ENCODE assay signal across 17 mouse cellular contexts in genomic region chr19:26892861-26893260, GRCm38 (mm10). TPM values are rescaled to one million over a fixed set of nuclear protein-coding genes. Genes with fewer than 3 reads are reported as not detected.
DNase-seq lines count a peak whose midpoint lies in the region; ATAC-seq and TF ChIP-seq lines count a peak whose summit lies in the region.
"Had no signal": no experiment of that assay in that cellular context is flagged by ENCODE, and none has a peak within 500 bp of the region (broad histone marks: within the 10 kb centered on the region; RNA-seq: fewer than 3 reads in every experiment).

No protein-coding gene starts in this region.

- H3K4me3 ChIP-seq in gastrocnemius, adult 2 months = no peak overlapping the region
- no peak overlapping the region for H3K4me3 ChIP-seq in lung, postnatal 0 days (ENCODE audit: low read depth, low read length)
- no peak overlapping the region for H3K4me3 ChIP-seq in heart, embryonic 15.5 days
- H3K4me3 ChIP-seq: embryonic facial prominence, embryonic 10.5 days; forebrain, embryonic 13.5 days; megakaryocyte, embryonic 14.5 days had no signal

- 0 out of 2 replicates have a peak, but pooled peaks have one; percentile 22 for ATAC-seq in lung, postnatal 0 days
- peak; percentile 50 for ATAC-seq in heart, embryonic 15.5 days (replicated peaks; ENCODE audit: insufficient number of reproducible peaks, insufficient read depth, low FRiP score, low read depth)
- ATAC-seq in megakaryocyte progenitor cell, adult 5-6 weeks (replicated peaks; ENCODE audit: poor library complexity) = no peak
- ATAC-seq: forebrain, embryonic 13.5 days had no signal

- H3K36me3 ChIP-seq in lung, postnatal 0 days (ENCODE audit: insufficient read depth, low read length) = no peaks in the 10 kb centered on the region
- no peaks in the 10 kb centered on the region for H3K36me3 ChIP-seq in heart, embryonic 15.5 days
- H3K36me3 ChIP-seq: embryonic facial prominence, embryonic 10.5 days had no signal

- H3K27me3 ChIP-seq in lung, postnatal 0 days (replicated peaks; ENCODE audit: insufficient read depth, low read length) = no peaks in the 10 kb centered on the region
- no peaks in the 10 kb centered on the region for H3K27me3 ChIP-seq in heart, embryonic 15.5 days
- H3K27me3 ChIP-seq: forebrain, embryonic 13.5 days had no signal

- no peak overlapping the region for H3K27ac ChIP-seq in gastrocnemius, adult 2 months
- H3K27ac ChIP-seq in lung, postnatal 0 days (ENCODE audit: low read length) = no peak overlapping the region
- H3K27ac ChIP-seq in heart, embryonic 15.5 days = 0 out of 2 replicates have a peak overlapping the region, but pooled peaks have one; percentile 0
- H3K27ac ChIP-seq: embryonic facial prominence, embryonic 10.5 days; forebrain, embryonic 13.5 days had no signal

- intact Hi-C loops in gastrocnemius, adult 2 months (cut with DNase I) = no loop called here

- no peak overlapping the region for H3K4me2 ChIP-seq in lung, postnatal 0 days (replicated peaks; ENCODE audit: low read depth, low read length)
- no peak overlapping the region for H3K4me2 ChIP-seq in heart, embryonic 15.5 days
- H3K4me2 ChIP-seq: forebrain, embryonic 13.5 days; liver, embryonic 11.5 days had no signal

- H3K4me1 ChIP-seq in lung, postnatal 0 days (ENCODE audit: insufficient read depth, low read depth, low read length) = peaks cover 8% of the 10 kb centered on the region; the same call in 1 of the 2 replicates
- peaks cover 19% of the 10 kb centered on the region for H3K4me1 ChIP-seq in heart, embryonic 15.5 days (replicated peaks)
- H3K4me1 ChIP-seq: embryonic facial prominence, embryonic 10.5 days; forebrain, embryonic 13.5 days had no signal

- 64% methylated on average over 5 of the region's 5 CpGs for WGBS in lung, postnatal 0 days
- WGBS in heart, embryonic 15.5 days = 41% methylated on average over 5 of the region's 5 CpGs

- TF ChIP-seq CTCF in gastrocnemius, adult 2 months (IDR thresholded peaks at IDR 0.05) = peak; percentile 28; the same call in 1 of the 2 replicates
- peak; percentile 57 for TF ChIP-seq CTCF in lung, postnatal 0 days (IDR thresholded peaks at IDR 0.05)

- H3K9ac ChIP-seq in lung, postnatal 0 days (replicated peaks; ENCODE audit: low read depth) = no peak overlapping the region
- no peak overlapping the region for H3K9ac ChIP-seq in heart, embryonic 15.5 days
- H3K9ac ChIP-seq: forebrain, embryonic 13.5 days had no signal

- no peak for DNase-seq in gastrocnemius, adult 2 months
- DNase-seq in gastrocnemius, postnatal 4 days (ENCODE audit: low spot score in 2 of 2) = no peak
- peak; percentile 45 for DNase-seq in lung, postnatal 0 days (ENCODE audit: low spot score)
- no peak for DNase-seq in lung, postnatal 14 days
- peak; percentile 19 for DNase-seq in adipocyte (ENCODE audit: low spot score)
- no peak for DNase-seq in frontal cortex, postnatal 10 days (ENCODE audit: low spot score in 2 of 2)
- DNase-seq: kidney, adult 2 months; thymus, postnatal 14 days had no signal

- H3K9me3 ChIP-seq in lung, postnatal 0 days (ENCODE audit: low read length) = no peaks in the 10 kb centered on the region
- no peaks in the 10 kb centered on the region for H3K9me3 ChIP-seq in heart, embryonic 15.5 days (replicated peaks)
- H3K9me3 ChIP-seq: embryonic facial prominence, embryonic 10.5 days; forebrain, embryonic 13.5 days had no signal

- peak; percentile 25; the same call in 1 of the 2 replicates for TF ChIP-seq EP300 in lung, postnatal 0 days (IDR thresholded peaks at IDR 0.05)

RNA-seq across cellular contexts. Expression of gene Gm815, which starts 7.2 kb away (rescaled TPM):
- not detected for total RNA-seq in gastrocnemius, adult 2 months (2021)
- not detected for total RNA-seq in gastrocnemius, postnatal 4 days (2021)
- polyA plus RNA-seq in lung, postnatal 0 days (2015; fragmentation: Nextera tagmentation; extraction: Ambion mirVana) = 0.16 TPM in 1 of 2 replicates, not detected in the other
- polyA plus RNA-seq in heart, embryonic 15.5 days (2015; fragmentation: Nextera tagmentation; extraction: Ambion mirVana) = not detected in 2 replicates
- total RNA-seq in megakaryocyte progenitor cell, adult 5-6 weeks (2015) = not detected in 2 replicates
- not detected in 2 replicates for total RNA-seq in megakaryocyte progenitor cell, adult 5-6 weeks (2017)
- total RNA-seq: hematopoietic stem cell, adult 5-6 weeks; left cerebral cortex, adult 18-20 months had no signal
- polyA plus RNA-seq: brain, embryonic 14.5 days; embryonic facial prominence, embryonic 10.5 days; forebrain, embryonic 13.5 days; kidney, adult 2 months; liver, embryonic 11.5 days had no signal

Comparison
In these comparisons a context has a peak if more than half of its experiments do, and no peak if none do; other contexts are left out.
1. DNase-seq: peak in lung, postnatal 0 days (single experiment) and adipocyte (single experiment); none in gastrocnemius, adult 2 months (single experiment), gastrocnemius, postnatal 4 days (0 of 2), lung, postnatal 14 days (single experiment) and frontal cortex, postnatal 10 days (0 of 2).